Mouse (Mus musculus): ENCODE data around the gene Tmem169.

DNA sequence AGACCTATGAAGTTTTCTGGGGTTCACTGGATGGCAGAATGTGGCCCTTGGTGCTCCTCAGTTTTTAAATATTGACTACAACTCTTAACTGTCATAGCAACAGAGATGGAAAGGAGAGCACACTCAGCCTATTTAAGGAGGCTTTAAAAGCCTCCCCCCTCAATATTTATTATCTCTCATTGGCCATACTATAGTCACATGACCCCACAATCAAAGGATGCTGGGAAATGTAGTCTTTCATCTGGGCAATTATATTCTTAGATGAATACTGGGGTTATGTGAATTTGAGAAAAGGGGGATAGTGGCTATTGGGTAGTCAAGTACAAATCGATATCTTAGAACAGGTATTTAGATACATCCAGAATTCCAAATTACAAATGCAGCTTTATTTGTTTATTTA lies 17.7 kb downstream of the Tmem169 start:
- TF ChIP-seq CTCF (IDR thresholded peaks at IDR 0.05; ENCODE audit: insufficient read depth, low read length), result no peak
- TF ChIP-seq POLR2A (IDR thresholded peaks at IDR 0.05; ENCODE audit: borderline replicate concordance, extremely low read depth, low read depth, low read length), result no peak

Measured in lung, adult 2 months (tissue).